Mouse (Mus musculus): ENCODE results near the gene Mkks. TPM values are rescaled to one million over a fixed set of nuclear protein-coding genes. Genes with fewer than 3 reads are reported as not detected.

Mkks gene
- polyA plus RNA-seq (2017; shearing (Covaris generic)), result 9.8 TPM

GRCm38 (mm10) chr2:136891068-136891950 is at the start of gene Mkks, which contains the start of the genes Slx4ip and AL731706.1:
Mkks (minus strand) TSS chr2:136891389.
Slx4ip (plus strand) TSS chr2:136891218.
AL731706.1 (minus strand) TSS chr2:136891389.

GRCm38 (mm10) chr2:136885579-136885978 is 5.6 kb downstream of the Mkks start, which contains the start of gene AL731706.2:
AL731706.2 (minus strand) TSS chr2:136885679.

Other genes starting within 250 kb of the Mkks start
- not detected for gene Snap25, start 177.9 kb downstream of the Mkks start, polyA plus RNA-seq (2017; shearing (Covaris generic))
- gene AL731706.2, start 5.7 kb downstream of the Mkks start, polyA plus RNA-seq (2017; shearing (Covaris generic)), result 10.2 TPM
- gene Slx4ip, start 171 bp downstream of the Mkks start, polyA plus RNA-seq (2017; shearing (Covaris generic)), result 5.7 TPM
- 8.8 TPM for gene AL731706.1, start within 50 bp of the Mkks start, polyA plus RNA-seq (2017; shearing (Covaris generic))
- not detected for gene Jag1, start 225.3 kb upstream of the Mkks start, polyA plus RNA-seq (2017; shearing (Covaris generic))